Mouse (Mus musculus) stomach, embryonic 14.5 days (tissue): ENCODE results near the gene Thra. TPM values are rescaled to one million over a fixed set of nuclear protein-coding genes. Genes with fewer than 3 reads are reported as not detected.

ENCODE experiments used
- ATAC-seq: fragments of 200-750 bp; cut with Nextera tagmentation; 2 replicates; pipeline ENCODE4 v1.8.0; 2017; ENCODE audit warnings: low read depth, moderate TSS enrichment; ENCODE audit not compliant: insufficient number of reproducible peaks, insufficient read depth, low FRiP score
- H3K27ac ChIP-seq: fragments of 300-500 bp; sonication (generic); 2 replicates; pipeline ENCODE4 v1.5.1; 2014; ENCODE audit warnings: mild to moderate bottlenecking, low read length, moderate library complexity, mixed read lengths
- H3K27me3 ChIP-seq: fragments of 300-500 bp; sonication (generic); 2 replicates; pipeline ENCODE4 v1.6.1; 2014; ENCODE audit warnings: low read length, control low read depth, mixed read lengths; ENCODE audit not compliant: control insufficient read depth, insufficient read depth
- H3K36me3 ChIP-seq: fragments of 300-500 bp; sonication (generic); 2 replicates; pipeline ENCODE4 v1.6.1; 2014; ENCODE audit warnings: mild to moderate bottlenecking, control low read depth, low read length, moderate library complexity, mixed read lengths; ENCODE audit not compliant: control insufficient read depth, insufficient read depth
- H3K4me1 ChIP-seq: fragments of 300-500 bp; sonication (generic); 2 replicates; pipeline ENCODE4 v1.6.1; 2014; ENCODE audit warnings: low read length, control low read depth, mixed read lengths; ENCODE audit not compliant: control insufficient read depth, insufficient read depth
- H3K4me2 ChIP-seq: fragments of 300-500 bp; sonication (generic); replicated peaks from 2 replicates; pipeline ENCODE4 v1.6.1; 2014; ENCODE audit warnings: low read depth, low read length, control low read depth
- H3K4me3 ChIP-seq: fragments of 300-500 bp; sonication (generic); 2 replicates; pipeline ENCODE4 v1.5.1; 2014; ENCODE audit warnings: low read depth, low read length, control low read depth
- H3K9ac ChIP-seq: fragments of 300-500 bp; sonication (generic); replicated peaks from 2 replicates; pipeline ENCODE4 v1.6.1; 2014; ENCODE audit warnings: low read depth, mild to moderate bottlenecking, control low read depth, low read length, moderate library complexity, mixed read lengths
- H3K9me3 ChIP-seq: fragments of 300-500 bp; sonication (generic); 2 replicates; pipeline ENCODE4 v1.6.1; 2016; ENCODE audit warnings: low read depth, low read length, control low read depth; ENCODE audit not compliant: control insufficient read depth
- WGBS: fragments of 180-500 bp; shearing (Covaris S2); extraction: QIAGEN DNeasy Blood & Tissue Kit; methylation state at CpG from one replicate; pipeline ENCODE4 v1.1.7; 2014; 5-methylcytosine and 5-hydroxymethylcytosine counted together
- polyA plus RNA-seq: library from polyadenylated mRNA; unstranded; fragments of >200 nt; fragmentation: Nextera tagmentation; extraction: Ambion mirVana; gene quantifications from 2 replicates; pipeline ENCODE4 v1.2.1, GENCODE M21; 2014

The Thra gene
- polyA plus RNA-seq, 1 experiment from 2014 or later = 62.9 TPM

GRCm38 (mm10) chr11:98743655-98744345 is 3.4 kb downstream of the Thra start:
- no peaks in the 10 kb centered on the region for H3K36me3 ChIP-seq
- no peaks in the 10 kb centered on the region for H3K27me3 ChIP-seq
- 3% methylated on average over 9 of the region's 9 CpGs for WGBS
- H3K4me1 ChIP-seq = peaks cover 71% of the 10 kb centered on the region
- peak overlapping the region; percentile 84 for H3K4me2 ChIP-seq
- H3K27ac ChIP-seq = peak overlapping the region; percentile 97
- no peak for ATAC-seq
- no peaks in the 10 kb centered on the region for H3K9me3 ChIP-seq
- peak overlapping the region; percentile 30; the same call in 1 of the 2 replicates for H3K9ac ChIP-seq
- H3K4me3 ChIP-seq = peak overlapping the region; percentile 97

GRCm38 (mm10) chr11:98744456-98745019 is 4.1 kb downstream of the Thra start:
- WGBS = 34% methylated on average over 7 of the region's 7 CpGs
- no peak for ATAC-seq
- Histone ChIP-seq H3K9me3 (no peaks in the 10 kb centered on the region), H3K27me3 (no peaks in the 10 kb centered on the region), H3K4me1 (peaks cover 79% of the 10 kb centered on the region), H3K4me3 (peak overlapping the region; percentile 97), H3K9ac (peak overlapping the region; percentile 30; the same call in 1 of the 2 replicates), H3K4me2 (peak overlapping the region; percentile 84), H3K27ac (peak overlapping the region; percentile 97), H3K36me3 (no peaks in the 10 kb centered on the region)

- no peaks in the 10 kb centered on the region for H3K27me3 ChIP-seq
- H3K4me3 ChIP-seq = no peak overlapping the region
- peaks cover 85% of the 10 kb centered on the region for H3K4me1 ChIP-seq
- WGBS = 46% methylated on average over 12 of the region's 12 CpGs
- H3K9me3 ChIP-seq = no peaks in the 10 kb centered on the region
- ATAC-seq = no peak
- no peak overlapping the region for H3K9ac ChIP-seq
- peak overlapping the region; percentile 44 for H3K4me2 ChIP-seq
- H3K36me3 ChIP-seq = no peaks in the 10 kb centered on the region
- H3K27ac ChIP-seq = peak overlapping the region; percentile 58
Observed at GRCm38 (mm10) chr11:98745932-98746853, 5.8 kb downstream of the Thra start.

GRCm38 (mm10) chr11:98746855-98747693 is 6.6 kb downstream of the Thra start:
- H3K9ac ChIP-seq = 0 out of 2 replicates have a peak overlapping the region, but pooled peaks have one; percentile 10
- H3K4me2 ChIP-seq = peak overlapping the region; percentile 44
- 4% methylated on average over 19 of the region's 19 CpGs for WGBS
- peak; percentile 39; the same call in 1 of the 2 replicates for ATAC-seq
- peaks cover 91% of the 10 kb centered on the region for H3K4me1 ChIP-seq
- H3K36me3 ChIP-seq = no peaks in the 10 kb centered on the region
- H3K4me3 ChIP-seq = 0 out of 2 replicates have a peak overlapping the region, but pooled peaks have one; percentile 9
- H3K27ac ChIP-seq = peak overlapping the region; percentile 58
- no peaks in the 10 kb centered on the region for H3K27me3 ChIP-seq
- H3K9me3 ChIP-seq = no peaks in the 10 kb centered on the region

GRCm38 (mm10) chr11:98747804-98748505 is 7.5 kb downstream of the Thra start:
- ATAC-seq = no peak
- Histone ChIP-seq H3K4me2 (peak overlapping the region; percentile 23), H3K36me3 (no peaks in the 10 kb centered on the region), H3K9me3 (no peaks in the 10 kb centered on the region), H3K4me1 (peaks cover 94% of the 10 kb centered on the region), H3K9ac (no peak overlapping the region), H3K4me3 (no peak overlapping the region), H3K27ac (peak overlapping the region; percentile 76), H3K27me3 (no peaks in the 10 kb centered on the region)
- 23% methylated on average over 6 of the region's 6 CpGs for WGBS

- no peak for ATAC-seq
- 25% methylated on average over 15 of the region's 15 CpGs for WGBS
Observed at GRCm38 (mm10) chr11:98748506-98749416, 8.3 kb downstream of the Thra start.

GRCm38 (mm10) chr11:98749716-98750115 is 9.3 kb downstream of the Thra start:
- Histone ChIP-seq H3K4me1 (peaks cover 87% of the 10 kb centered on the region), H3K4me3 (no peak overlapping the region), H3K9me3 (no peaks in the 10 kb centered on the region), H3K4me2 (peak overlapping the region; percentile 23; the same call in 1 of the 2 replicates), H3K9ac (no peak overlapping the region), H3K27ac (peak overlapping the region; percentile 76), H3K36me3 (peaks cover 11% of the 10 kb centered on the region; the same call in 1 of the 2 replicates), H3K27me3 (no peaks in the 10 kb centered on the region)
- ATAC-seq = no peak
- WGBS = 24% methylated on average over 5 of the region's 5 CpGs

More at GRCm38 (mm10) chr11:98748506-98749416, 8.3 kb downstream of the Thra start:
- H3K4me3 ChIP-seq = no peak overlapping the region
- H3K36me3 ChIP-seq = peaks cover 5% of the 10 kb centered on the region; the same call in 1 of the 2 replicates
- peak overlapping the region; percentile 23 for H3K4me2 ChIP-seq
- no peaks in the 10 kb centered on the region for H3K27me3 ChIP-seq
- no peaks in the 10 kb centered on the region for H3K9me3 ChIP-seq
- H3K9ac ChIP-seq = no peak overlapping the region
- peak overlapping the region; percentile 76 for H3K27ac ChIP-seq
- peaks cover 88% of the 10 kb centered on the region for H3K4me1 ChIP-seq
